Mouse (Mus musculus) kidney, adult 9 months (tissue): Measurements from ENCODE around the gene Cep131.

Source experiments
- DNase-seq: peaks from one replicate; pipeline ENCODE4 v3.0.0; 2022

Cep131 gene

DNA sequence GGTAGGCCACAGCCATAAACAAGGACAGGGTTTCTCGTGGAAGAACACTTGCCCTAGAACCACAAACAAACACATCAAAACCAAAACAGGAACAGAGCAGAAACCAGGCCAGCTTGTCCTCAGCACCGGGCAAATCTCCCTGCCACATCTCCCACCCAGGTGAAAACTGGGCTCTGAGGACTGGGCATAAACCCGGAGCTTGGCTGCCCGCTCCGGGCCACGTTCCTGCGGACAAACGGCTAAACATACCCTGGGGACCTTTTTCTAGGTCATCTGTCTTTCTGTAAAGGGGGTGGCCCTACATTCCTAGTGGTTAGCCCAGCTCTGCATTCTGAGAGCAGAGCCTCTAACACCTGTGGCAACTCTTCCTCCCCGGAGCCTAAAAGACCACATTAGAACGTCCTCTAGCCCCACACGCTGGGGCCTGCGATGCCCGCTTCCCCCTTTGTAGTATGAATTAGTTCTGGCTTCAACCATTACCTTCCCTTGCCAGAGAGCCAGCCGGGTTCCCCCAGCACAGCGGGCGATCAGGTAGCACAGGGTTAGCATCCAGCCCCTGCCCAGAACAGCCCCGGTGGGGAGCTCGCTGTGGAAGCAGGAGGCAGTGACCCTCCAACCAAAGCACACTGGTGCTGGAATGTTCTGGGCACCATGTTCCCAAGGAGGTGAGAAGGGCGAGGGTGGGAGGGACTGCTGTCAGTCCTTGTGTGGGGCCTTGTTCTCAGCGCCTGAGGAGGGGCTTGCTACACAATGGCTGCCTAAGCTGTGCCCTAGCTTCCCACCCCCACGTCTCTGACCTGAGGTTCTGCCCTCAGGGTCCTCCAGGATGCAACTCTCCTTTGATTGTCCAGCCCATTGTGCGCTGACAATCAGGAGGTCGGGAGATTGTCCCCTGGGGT lies 66.8 kb downstream of the Cep131 start:
- DNase-seq, result no peak

DNA sequence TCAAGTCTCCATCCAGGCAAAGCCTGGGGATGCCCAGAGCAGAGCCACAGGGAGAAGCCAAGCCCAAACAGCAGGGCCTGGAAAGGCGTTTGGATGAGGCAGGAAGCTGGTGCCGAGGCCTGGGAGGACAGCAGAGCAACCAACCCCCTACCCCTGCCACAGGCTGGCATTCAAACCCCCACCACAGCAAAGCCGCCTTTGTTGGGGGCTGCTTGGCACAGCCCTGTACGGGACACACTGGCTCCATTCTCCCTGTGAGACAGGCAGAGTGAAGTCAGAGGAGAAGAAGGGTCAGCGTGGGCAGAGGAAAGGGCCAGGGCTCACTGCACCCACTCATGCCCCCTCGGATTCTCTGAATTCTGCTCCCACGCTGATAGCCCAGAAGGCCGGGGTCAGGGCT lies 69.6 kb downstream of the Cep131 start:
- no peak for DNase-seq

DNA sequence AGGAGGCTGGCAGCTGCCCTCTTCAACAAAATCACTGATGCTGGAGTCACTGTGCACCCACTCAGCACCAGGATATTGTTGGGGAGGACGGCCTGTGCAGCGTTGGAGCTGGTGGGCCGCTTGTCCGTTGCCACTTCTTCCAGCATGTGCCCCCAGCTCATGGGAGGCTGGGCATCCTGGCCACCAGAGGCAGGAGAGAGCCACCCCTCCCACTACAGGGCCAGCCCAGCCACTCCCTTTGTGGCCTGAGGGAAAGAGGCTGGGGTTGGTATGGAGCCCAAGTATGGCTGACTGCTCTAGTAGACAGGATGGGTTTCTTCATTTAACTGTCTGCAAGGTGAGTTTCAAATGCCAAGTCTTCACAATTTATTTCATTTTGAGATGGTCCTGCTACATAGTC lies 71.9 kb downstream of the Cep131 start:
- no peak for DNase-seq
